Mouse (Mus musculus) urinary bladder, postnatal 0 days (tissue): ENCODE measurements around the gene Grk1. TPM values are rescaled to one million over a fixed set of nuclear protein-coding genes. Genes with fewer than 3 reads are reported as not detected.

Experiments
- polyA plus RNA-seq: library from polyadenylated mRNA; unstranded; fragments of >200 nt; fragmentation: Nextera tagmentation; extraction: Ambion mirVana; gene quantifications from 2 replicates; pipeline ENCODE4 v1.2.1, GENCODE M21; 2015

The Grk1 gene
- not detected in 2 replicates for polyA plus RNA-seq

DNA sequence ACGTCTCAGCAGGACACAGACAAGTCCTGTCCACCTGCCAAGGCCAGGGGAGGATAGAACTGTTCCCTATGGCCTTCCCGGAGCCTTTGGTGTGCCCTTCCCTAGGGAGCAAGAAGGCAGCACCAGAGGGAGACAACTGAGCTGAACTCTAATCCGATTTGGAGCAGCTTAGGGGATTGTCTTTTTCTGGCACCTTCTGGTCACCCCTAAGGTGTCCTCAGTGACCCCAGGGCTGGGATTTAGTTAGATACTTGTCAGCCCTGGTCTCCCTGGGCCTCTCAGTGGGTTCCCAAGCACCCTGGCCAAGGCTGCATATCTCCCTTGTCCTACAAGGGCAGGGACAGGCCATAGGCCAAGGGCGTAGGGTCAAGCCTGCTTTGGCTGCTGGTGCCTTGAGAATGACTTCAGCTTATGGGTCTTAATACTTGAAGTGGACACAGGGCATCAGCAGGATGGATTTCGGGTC lies at the start of gene Grk1:
TSS of gene Grk1 (plus strand) at position 416 of the 466 bp plus-strand sequence.

DNA sequence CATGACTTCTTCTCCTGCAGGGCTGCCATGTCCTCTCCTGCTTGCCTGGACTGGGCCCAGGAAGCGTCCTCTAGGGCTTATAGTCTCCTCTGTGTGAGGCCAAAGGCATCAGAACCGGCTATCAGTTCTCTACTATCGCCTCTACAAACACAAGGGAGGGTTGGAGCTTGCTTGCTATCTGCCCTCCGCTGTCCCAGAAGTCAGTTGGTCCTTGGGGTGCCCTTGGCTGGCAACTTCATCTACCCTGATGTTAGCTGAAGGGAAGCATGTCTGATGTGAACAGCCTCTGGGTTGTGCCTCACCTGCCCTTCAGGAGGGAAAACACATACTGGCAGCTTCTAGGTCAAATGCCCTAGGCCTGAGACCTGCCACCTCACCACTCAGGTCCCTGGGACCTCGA lies 8.2 kb upstream of the Grk1 start, which contains the start of gene Atp4b:
TSS of gene Atp4b (minus strand) at position 101 of the 400 bp plus-strand sequence.

DNA sequence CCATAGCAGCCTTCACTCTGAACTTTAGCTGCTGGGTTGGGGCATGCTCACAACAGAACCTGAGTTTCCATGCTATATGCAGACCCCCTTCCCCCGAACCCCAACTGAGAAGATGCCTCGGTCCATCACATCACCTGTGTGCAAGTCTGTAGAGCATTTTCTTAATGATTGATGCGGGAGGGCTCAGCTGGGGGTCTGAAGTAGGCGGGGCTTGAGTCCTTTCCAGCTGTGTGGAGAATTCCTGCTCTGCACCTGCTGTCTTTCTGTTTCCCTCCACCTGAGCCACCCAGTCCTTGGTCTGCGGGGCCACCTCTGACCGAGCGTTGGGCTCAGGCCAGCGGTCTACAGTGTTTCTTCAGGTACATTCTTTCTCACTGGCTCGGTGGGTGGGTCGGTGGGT lies 30.0 kb downstream of the Grk1 start, which contains the start of gene Tmem255b:
TSS of gene Tmem255b (plus strand) at position 301 of the 400 bp plus-strand sequence.

Other genes starting within 250 kb of the Grk1 start
- gene Lamp1, start 245.9 kb upstream of the Grk1 start, polyA plus RNA-seq = 316 and 318 TPM in 2 replicates
- 17.4 and 21.7 TPM in 2 replicates for gene Grtp1, start 204.5 kb upstream of the Grk1 start, polyA plus RNA-seq
- gene Adprhl1, start 150.9 kb upstream of the Grk1 start, polyA plus RNA-seq = 0.34 and 0.55 TPM in 2 replicates
- 11.3 and 12.8 TPM in 2 replicates for gene Dcun1d2, start 117.0 kb upstream of the Grk1 start, polyA plus RNA-seq
- 19.5 and 21.6 TPM in 2 replicates for gene Tmco3, start 116.9 kb upstream of the Grk1 start, polyA plus RNA-seq
- 79.0 and 102 TPM in 2 replicates for gene Tfdp1, start 66.3 kb upstream of the Grk1 start, polyA plus RNA-seq
- 0.25 TPM in 1 of 2 replicates, not detected in the other for gene Atp4b, start 8.3 kb upstream of the Grk1 start, polyA plus RNA-seq
- gene Tmem255b, start 30.1 kb downstream of the Grk1 start, polyA plus RNA-seq = 0.97 and 1.2 TPM in 2 replicates
- 89.9 and 102 TPM in 2 replicates for gene Gas6, start 89.4 kb downstream of the Grk1 start, polyA plus RNA-seq
- not detected in 2 replicates for gene 1700029H14Rik, start 157.4 kb downstream of the Grk1 start, polyA plus RNA-seq